9 mouse cellular contexts compared by ENCODE assay signal in genomic region chr9:118928656-118929055, GRCm38 (mm10). TPM values are rescaled to one million over a fixed set of nuclear protein-coding genes. Genes with fewer than 3 reads are reported as not detected.
DNase-seq lines count a peak whose midpoint lies in the region; ATAC-seq and TF ChIP-seq lines count a peak whose summit lies in the region.
"Had no signal": no experiment of that assay in that cellular context is flagged by ENCODE, and none has a peak within 500 bp of the region (broad histone marks: within the 10 kb centered on the region; RNA-seq: fewer than 3 reads in every experiment).

No protein-coding gene starts in this region.

- H3K27me3 ChIP-seq in hindbrain, embryonic 15.5 days: no peaks in the 10 kb centered on the region
- H3K27me3 ChIP-seq in neural tube, embryonic 14.5 days (ENCODE audit: control insufficient read depth, insufficient read depth, low read length): no peaks in the 10 kb centered on the region

- H3K27ac ChIP-seq in layer of hippocampus, adult 2 months: peak overlapping the region; percentile 91
- no peak overlapping the region for H3K27ac ChIP-seq in hindbrain, embryonic 15.5 days (replicated peaks)
- H3K27ac ChIP-seq in neural tube, embryonic 14.5 days (ENCODE audit: low read depth, low read length): no peak overlapping the region

- DNase-seq in layer of hippocampus, adult 2 months (ENCODE audit: low spot score in 2 of 2): no peak
- DNase-seq in layer of hippocampus, adult 11-12 months (ENCODE audit: low spot score): no peak
- peak; percentile 67 to 78 for DNase-seq in kidney, postnatal 36 days
- no peak for DNase-seq in thymus, postnatal 36 days
- no peak for DNase-seq in gastrocnemius, postnatal 25 days
- no peak for DNase-seq in layer of hippocampus, adult 18-20 months (ENCODE audit: low spot score in 2 of 2)
- DNase-seq: right cerebral cortex, adult 18-20 months had no signal

- H3K4me1 ChIP-seq in hindbrain, embryonic 15.5 days (replicated peaks): peaks cover 40% of the 10 kb centered on the region
- peaks cover 16% of the 10 kb centered on the region for H3K4me1 ChIP-seq in neural tube, embryonic 14.5 days (ENCODE audit: control insufficient read depth, insufficient read depth, low read length)

- peak overlapping the region; percentile 99 for H3K4me2 ChIP-seq in hindbrain, embryonic 15.5 days
- H3K4me2 ChIP-seq in neural tube, embryonic 14.5 days (ENCODE audit: low read depth, low read length): peak overlapping the region; percentile 98; the same call in 1 of the 2 replicates

- WGBS in hindbrain, embryonic 15.5 days: 50% methylated on average over 7 of the region's 7 CpGs
- WGBS in neural tube, embryonic 14.5 days: 29% methylated on average over 7 of the region's 7 CpGs

- no peak overlapping the region for H3K9ac ChIP-seq in hindbrain, embryonic 15.5 days
- 0 out of 2 replicates have a peak overlapping the region, but pooled peaks have one; percentile 16 for H3K9ac ChIP-seq in neural tube, embryonic 14.5 days (replicated peaks; ENCODE audit: low read depth, low read length)

- TF ChIP-seq CTCF in layer of hippocampus, adult 2 months (conservative IDR thresholded peaks at IDR 0.05): no peak

- H3K4me3 ChIP-seq in layer of hippocampus, adult 2 months: peak overlapping the region; percentile 69
- H3K4me3 ChIP-seq in hindbrain, embryonic 15.5 days: no peak overlapping the region
- H3K4me3 ChIP-seq in neural tube, embryonic 14.5 days (ENCODE audit: low read depth, low read length): no peak overlapping the region

- ATAC-seq in hindbrain, embryonic 15.5 days (ENCODE audit: low FRiP score, low read depth): no peak
- no peak for ATAC-seq in neural tube, embryonic 14.5 days (ENCODE audit: low read depth)

- no peaks in the 10 kb centered on the region for H3K36me3 ChIP-seq in hindbrain, embryonic 15.5 days
- no peaks in the 10 kb centered on the region for H3K36me3 ChIP-seq in neural tube, embryonic 14.5 days (ENCODE audit: control insufficient read depth, insufficient read depth, low read length)

- H3K9me3 ChIP-seq in hindbrain, embryonic 15.5 days: no peaks in the 10 kb centered on the region
- no peaks in the 10 kb centered on the region for H3K9me3 ChIP-seq in neural tube, embryonic 14.5 days (ENCODE audit: control insufficient read depth, low read length)

RNA-seq across cellular contexts. Expression of gene Ctdspl, which starts 2.4 kb away (rescaled TPM):
- 10 to 100 TPM; 23.9 to 28.0 TPM for total RNA-seq in layer of hippocampus, adult 2 months (2021)
- 8.9 and 9.6 TPM in 2 replicates for polyA plus RNA-seq in hindbrain, embryonic 15.5 days (2015; fragmentation: Nextera tagmentation; extraction: Ambion mirVana)
- 9.8 and 11.1 TPM in 2 replicates for polyA plus RNA-seq in neural tube, embryonic 14.5 days (2014; fragmentation: Nextera tagmentation; extraction: Ambion mirVana)
- 1 to 10 TPM; 5.5 to 8.6 TPM for total RNA-seq in gastrocnemius, postnatal 25 days (2021)
- 10 to 100 TPM; 25.1 to 27.1 TPM for total RNA-seq in layer of hippocampus, adult 18-20 months (2021)

Comparison
In these comparisons a context has a peak if more than half of its experiments do, and no peak if none do; other contexts are left out.
1. DNase-seq: peak in kidney, postnatal 36 days (2 of 2); none in layer of hippocampus, adult 2 months (0 of 2), layer of hippocampus, adult 11-12 months (single experiment), thymus, postnatal 36 days (0 of 2), gastrocnemius, postnatal 25 days (single experiment) and layer of hippocampus, adult 18-20 months (0 of 2).